Comparison of ENCODE assay signal across 31 mouse cellular contexts in the genomic region with DNA sequence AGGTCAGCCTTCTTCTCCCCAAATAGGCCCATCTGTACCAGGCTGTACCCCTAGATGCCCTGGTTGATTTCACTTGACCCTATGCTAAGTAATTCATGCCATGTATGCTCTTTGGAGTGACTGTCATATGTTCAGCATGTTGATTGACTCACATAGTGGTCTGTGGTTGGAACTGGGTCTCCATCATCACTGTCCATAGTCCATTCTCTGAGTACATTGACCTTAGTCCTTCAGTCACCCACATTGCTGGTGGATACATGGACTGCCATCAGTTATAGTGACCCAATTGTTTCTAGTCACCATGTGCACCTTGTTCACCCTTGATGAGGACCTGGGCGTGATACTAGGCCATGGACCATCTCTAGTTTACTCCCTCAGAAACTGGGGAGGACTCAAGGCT.
"Had no signal": no experiment of that assay in that cellular context is flagged by ENCODE, and none has a peak within 500 bp of the region (broad histone marks: within the 10 kb centered on the region; RNA-seq: fewer than 3 reads in every experiment).

No protein-coding gene starts in this region.

- H3K27ac ChIP-seq: left cerebral cortex, adult 2 months; limb, embryonic 10.5 days; limb, embryonic 12.5 days; limb, embryonic 13.5 days; limb, embryonic 15.5 days; liver, embryonic 12.5 days; liver, embryonic 13.5 days; liver, embryonic 14.5 days; liver, embryonic 15.5 days; lung, embryonic 15.5 days; macrophage; midbrain, embryonic 10.5 days; midbrain, embryonic 12.5 days; midbrain, embryonic 13.5 days; midbrain, embryonic 15.5 days; neural tube, embryonic 12.5 days had no signal

- ATAC-seq: liver, embryonic 12.5 days; lung, postnatal 0 days; midbrain, embryonic 13.5 days; midbrain, embryonic 15.5 days; midbrain, embryonic 16.5 days had no signal

- H3K4me1 ChIP-seq: limb, embryonic 10.5 days; limb, embryonic 12.5 days; limb, embryonic 13.5 days; limb, embryonic 15.5 days; liver, embryonic 12.5 days; liver, embryonic 13.5 days; liver, embryonic 15.5 days; lung, embryonic 15.5 days; midbrain, embryonic 12.5 days; midbrain, embryonic 13.5 days; midbrain, embryonic 15.5 days; neural tube, embryonic 12.5 days had no signal

- H3K9ac ChIP-seq: limb, embryonic 12.5 days; limb, embryonic 13.5 days; limb, embryonic 15.5 days; liver, embryonic 12.5 days; liver, embryonic 13.5 days; liver, embryonic 14.5 days; liver, embryonic 15.5 days; lung, embryonic 14.5 days; lung, embryonic 15.5 days; midbrain, embryonic 12.5 days; midbrain, embryonic 13.5 days; midbrain, embryonic 15.5 days; neural tube, embryonic 12.5 days had no signal

- H3K4me2 ChIP-seq: limb, embryonic 12.5 days; limb, embryonic 13.5 days; limb, embryonic 15.5 days; liver, embryonic 12.5 days; liver, embryonic 13.5 days; liver, embryonic 15.5 days; lung, embryonic 14.5 days; lung, embryonic 15.5 days; midbrain, embryonic 11.5 days; midbrain, embryonic 12.5 days; midbrain, embryonic 13.5 days; midbrain, embryonic 15.5 days; neural tube, embryonic 12.5 days had no signal

- DNase-seq: left cerebral cortex, postnatal 4 days; liver; liver, embryonic 13.5 days; lung, adult 18-20 months; lung, adult 2 months; lung, embryonic 14.5 days; lung, postnatal 10 days; lung, postnatal 14 days; lung, postnatal 36 days; lung, postnatal 4 days; midbrain, embryonic 14.5 days had no signal

- H3K36me3 ChIP-seq: limb, embryonic 10.5 days; limb, embryonic 12.5 days; limb, embryonic 13.5 days; lung, embryonic 15.5 days; midbrain, embryonic 10.5 days; midbrain, embryonic 12.5 days; midbrain, embryonic 13.5 days; midbrain, embryonic 15.5 days; neural tube, embryonic 12.5 days had no signal

- H3K27me3 ChIP-seq: limb, embryonic 12.5 days; limb, embryonic 13.5 days; limb, embryonic 15.5 days; liver, embryonic 12.5 days; liver, embryonic 13.5 days; liver, embryonic 15.5 days; lung, embryonic 15.5 days; megakaryocyte, embryonic 14.5 days; midbrain, embryonic 12.5 days; midbrain, embryonic 13.5 days; midbrain, embryonic 15.5 days; neural tube, embryonic 12.5 days had no signal

- H3K4me3 ChIP-seq: left cerebral cortex, adult 2 months; limb, embryonic 10.5 days; limb, embryonic 12.5 days; limb, embryonic 13.5 days; limb, embryonic 15.5 days; liver, embryonic 12.5 days; liver, embryonic 13.5 days; liver, embryonic 15.5 days; lung, embryonic 15.5 days; megakaryocyte, embryonic 14.5 days; midbrain, embryonic 10.5 days; midbrain, embryonic 12.5 days; midbrain, embryonic 13.5 days; midbrain, embryonic 15.5 days; myocyte; neural tube, embryonic 12.5 days had no signal

- H3K9me3 ChIP-seq: limb, embryonic 10.5 days; limb, embryonic 12.5 days; limb, embryonic 13.5 days; limb, embryonic 15.5 days; liver, embryonic 12.5 days; liver, embryonic 13.5 days; liver, embryonic 15.5 days; lung, embryonic 15.5 days; megakaryocyte, embryonic 14.5 days; midbrain, embryonic 10.5 days; midbrain, embryonic 12.5 days; midbrain, embryonic 13.5 days; midbrain, embryonic 15.5 days; neural tube, embryonic 12.5 days had no signal
